Mouse (Mus musculus) cerebellum, adult 8-10 months (tissue): Measurements from ENCODE around the gene Fnbp1l.

Experiments used
- DNase-seq: peaks from one replicate; pipeline ENCODE4 v3.0.0; 2022

Gene Fnbp1l

GRCm38 (mm10) chr3:122603229-122603628 lies 16.3 kb downstream of the Fnbp1l start:
- DNase-seq: no peak

DNA sequence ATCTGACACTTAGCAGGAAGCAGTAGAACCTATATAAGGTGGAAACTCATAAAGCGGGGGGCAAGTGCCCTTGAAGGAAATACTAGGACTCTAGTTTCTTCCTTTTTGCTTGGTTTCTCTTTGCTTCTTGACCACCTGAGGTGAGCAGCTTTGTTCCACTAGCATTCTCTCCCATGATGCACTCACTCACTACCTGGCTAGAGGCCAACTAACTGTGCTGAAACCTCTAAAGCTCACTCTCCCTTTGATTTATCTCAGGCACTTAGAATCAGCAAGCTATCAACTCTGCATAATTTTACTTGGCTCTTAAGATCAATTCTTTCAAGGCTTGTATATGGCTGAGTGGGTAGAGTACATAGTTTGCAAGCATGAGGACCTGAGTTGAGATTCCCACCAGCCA lies 17.1 kb downstream of the Fnbp1l start:
- DNase-seq: no peak

DNA sequence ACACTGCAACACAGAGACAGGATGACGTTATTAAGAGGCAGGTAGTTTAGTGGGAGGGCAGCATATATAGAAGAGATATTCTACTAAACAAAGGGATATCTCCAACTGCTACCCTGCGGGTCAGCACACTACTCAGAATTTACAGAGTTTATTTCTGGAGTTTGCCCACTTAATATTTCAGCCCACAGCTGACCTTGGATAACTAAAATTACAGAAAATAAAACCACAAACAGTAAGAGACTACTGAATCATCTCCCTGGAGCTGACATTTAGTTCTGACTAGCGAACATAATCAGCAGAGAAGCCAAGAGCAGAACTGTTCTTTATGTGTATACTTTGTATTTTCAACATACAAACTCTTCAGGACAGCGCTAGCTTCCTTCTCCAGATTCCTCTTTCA lies 20.2 kb downstream of the Fnbp1l start:
- no peak for DNase-seq

DNA sequence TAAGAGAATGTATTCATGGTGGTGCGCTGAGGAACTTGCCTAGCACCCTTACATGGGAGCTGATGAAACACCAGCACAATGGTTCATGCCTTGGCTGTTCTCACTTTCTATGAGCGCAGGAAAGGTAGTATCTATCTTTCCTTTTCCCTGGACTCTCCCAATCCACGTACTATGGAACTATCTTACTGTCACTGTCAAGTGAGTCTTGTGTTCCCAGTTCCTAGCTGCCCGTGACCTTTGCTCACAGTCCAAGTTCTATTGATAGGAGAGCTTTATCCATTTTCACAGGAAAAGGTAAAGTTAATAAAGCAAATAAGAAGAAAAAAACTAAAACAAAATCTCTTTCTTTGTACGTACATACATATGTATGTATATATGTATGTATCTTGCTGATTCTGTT lies 28.7 kb downstream of the Fnbp1l start:
- no peak for DNase-seq

GRCm38 (mm10) chr3:122590346-122590745 lies 29.2 kb downstream of the Fnbp1l start:
- no peak for DNase-seq

- DNase-seq: no peak
These were observed 32.4 kb downstream of the Fnbp1l start for GRCm38 (mm10) chr3:122586918-122587641.

DNA sequence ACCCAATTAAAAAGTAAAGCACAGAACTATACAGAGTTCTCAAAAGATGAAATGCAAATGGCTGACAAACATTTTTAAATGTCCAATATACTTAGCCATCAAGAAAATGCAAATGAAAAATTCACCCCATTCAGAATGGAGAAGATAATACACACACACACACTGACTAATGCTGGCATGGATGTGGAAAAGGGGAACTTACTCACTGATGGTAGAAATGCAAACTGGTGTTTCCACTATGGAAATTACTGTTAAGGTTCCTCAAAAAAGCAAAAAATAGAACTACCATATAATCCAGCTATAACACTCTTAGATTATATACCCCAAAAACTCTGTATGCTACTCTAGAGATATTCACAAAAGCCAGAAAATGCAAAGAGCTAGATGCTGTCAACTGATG lies 42.2 kb downstream of the Fnbp1l start:
- no peak for DNase-seq

GRCm38 (mm10) chr3:122574921-122575320 lies 44.6 kb downstream of the Fnbp1l start:
- DNase-seq: no peak

DNA sequence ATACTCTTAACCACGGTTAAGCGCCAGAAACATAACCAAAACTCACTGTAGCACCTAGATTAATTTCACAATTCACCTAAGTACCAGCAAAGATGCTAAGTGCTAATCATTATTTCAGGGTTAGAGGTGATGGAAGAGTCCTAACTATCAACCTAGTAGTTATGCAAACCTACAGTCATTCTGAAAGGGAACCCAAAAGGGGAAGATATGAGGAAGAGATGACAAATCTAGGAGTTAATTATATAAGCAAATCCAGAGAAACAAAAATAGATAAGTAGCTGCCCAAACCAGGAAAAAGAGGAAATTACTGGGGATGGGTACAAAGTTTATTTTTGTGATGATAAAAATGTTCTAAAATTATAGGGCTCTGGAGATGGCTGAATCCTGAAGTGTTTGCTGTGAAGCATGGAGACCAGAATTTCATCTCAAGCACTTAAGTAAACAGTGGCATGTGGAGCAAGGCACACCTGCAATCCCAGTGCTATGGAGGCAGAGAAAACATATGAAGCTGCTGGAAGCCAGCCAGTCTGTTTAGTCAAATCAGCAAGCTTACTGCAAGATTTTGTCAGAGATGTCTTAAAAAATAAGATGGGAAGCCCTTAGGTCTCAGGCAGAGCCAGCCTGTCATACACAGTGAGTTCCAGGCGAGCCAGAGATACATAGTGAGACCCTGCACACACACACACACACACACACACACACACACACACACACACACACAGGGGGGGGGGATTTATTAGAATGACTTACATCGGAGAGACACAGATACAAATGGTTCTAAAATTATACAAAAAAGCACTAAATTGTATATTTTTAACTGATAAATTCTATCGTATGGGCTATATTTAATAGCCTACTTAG lies 45.9 kb downstream of the Fnbp1l start:
- no peak for DNase-seq

DNA sequence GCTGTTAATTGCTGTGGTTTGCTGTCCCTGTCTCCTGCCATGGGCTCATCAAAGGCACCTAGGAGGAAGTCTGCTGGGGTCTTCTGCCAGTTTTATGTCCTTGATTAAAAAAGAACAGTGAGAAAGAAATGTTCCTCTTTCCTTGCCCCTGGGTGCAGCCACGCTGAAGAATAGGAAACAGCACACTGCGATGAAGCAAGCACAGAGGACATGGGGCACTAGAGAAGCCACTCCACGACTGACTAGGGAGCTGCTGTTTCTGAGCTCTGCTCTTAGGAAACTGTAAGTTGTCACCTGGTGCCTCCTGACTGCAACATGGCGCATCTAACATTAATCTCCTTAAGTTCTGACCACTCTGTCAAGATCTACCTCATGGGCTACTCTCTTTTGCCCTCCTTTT lies 53.0 kb downstream of the Fnbp1l start:
- no peak for DNase-seq

DNA sequence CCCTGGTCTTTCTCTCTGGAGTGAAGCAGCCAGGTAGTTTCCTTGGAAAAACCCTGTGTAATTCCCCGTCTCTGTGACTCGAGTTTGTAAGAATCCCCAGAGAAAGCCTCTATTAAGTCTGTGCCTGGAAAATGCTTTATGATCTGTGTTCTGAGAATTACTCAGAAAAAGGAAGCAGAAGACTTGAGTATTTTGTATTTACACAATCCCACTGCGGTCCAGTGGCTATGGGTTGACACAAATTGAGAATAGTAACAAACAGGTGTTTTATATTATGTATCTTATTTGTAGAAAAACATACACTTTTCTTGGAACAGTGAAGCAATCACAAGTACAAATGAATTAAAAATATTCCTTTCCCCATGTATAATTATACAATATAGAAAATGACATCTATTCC lies 53.4 kb downstream of the Fnbp1l start:
- no peak for DNase-seq

- no peak for DNase-seq
These were observed 54.2 kb downstream of the Fnbp1l start for GRCm38 (mm10) chr3:122565285-122565684.

DNA sequence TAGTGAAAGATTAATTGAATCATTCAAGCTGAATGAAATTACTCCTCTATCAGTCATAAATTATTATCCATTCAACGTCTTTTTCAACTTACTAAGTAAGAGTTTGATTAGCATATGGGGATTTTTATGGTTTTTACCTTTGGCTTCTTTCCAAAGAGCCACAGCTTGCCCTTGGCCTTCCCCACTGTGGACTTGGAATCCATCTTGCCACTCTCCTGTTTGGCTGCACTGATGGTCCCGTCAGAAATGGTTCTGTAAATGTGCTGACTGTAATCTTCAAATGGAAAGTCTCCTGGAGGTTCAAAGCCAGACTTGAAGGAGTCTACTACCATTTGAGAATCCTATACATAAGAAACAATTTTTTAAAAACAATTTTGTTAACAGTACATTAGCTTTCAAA lies 61.7 kb downstream of the Fnbp1l start:
- no peak for DNase-seq

GRCm38 (mm10) chr3:122551174-122551573 lies 68.3 kb downstream of the Fnbp1l start:
- no peak for DNase-seq

DNA sequence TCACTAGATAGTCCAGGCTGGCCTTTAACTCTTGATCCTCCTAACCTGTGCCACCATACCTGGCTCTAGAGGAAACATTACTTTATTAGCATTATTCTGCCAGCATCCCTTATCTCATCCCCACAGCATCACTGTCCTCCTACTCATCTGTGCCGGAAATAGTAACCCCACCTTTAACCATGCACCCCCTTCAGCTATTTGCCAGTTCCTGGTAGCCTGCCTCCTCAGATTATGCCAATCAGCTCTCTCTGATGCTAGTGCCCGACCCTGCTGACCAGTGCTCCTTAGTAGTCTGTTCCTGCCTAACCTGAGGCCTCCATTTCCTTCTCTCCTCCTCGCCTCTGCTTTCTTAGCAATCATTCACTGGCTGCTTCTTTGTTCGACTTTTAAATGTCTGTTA lies 72.0 kb downstream of the Fnbp1l start:
- no peak for DNase-seq

DNA sequence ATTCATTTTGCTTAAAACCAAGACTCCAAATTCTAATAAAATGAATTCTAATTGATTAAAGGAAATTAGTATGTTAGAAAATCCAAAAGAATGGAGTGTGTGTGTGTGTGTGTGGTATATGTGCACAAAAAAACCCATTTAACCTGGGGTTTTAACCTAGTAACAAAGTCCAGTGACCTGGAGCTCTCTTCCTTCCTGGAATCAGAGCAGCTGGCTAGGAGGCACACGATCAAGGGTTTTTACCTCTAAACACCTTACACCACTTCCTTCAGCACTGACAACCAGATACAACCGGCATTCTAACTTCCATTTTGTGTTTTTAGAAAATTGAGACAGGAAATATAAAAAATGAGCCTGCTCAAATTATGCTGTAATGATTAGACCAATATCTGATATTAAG lies 74.2 kb downstream of the Fnbp1l start:
- DNase-seq: no peak

- DNase-seq: no peak
These were observed 78.6 kb downstream of the Fnbp1l start for GRCm38 (mm10) chr3:122540918-122541317.

DNA sequence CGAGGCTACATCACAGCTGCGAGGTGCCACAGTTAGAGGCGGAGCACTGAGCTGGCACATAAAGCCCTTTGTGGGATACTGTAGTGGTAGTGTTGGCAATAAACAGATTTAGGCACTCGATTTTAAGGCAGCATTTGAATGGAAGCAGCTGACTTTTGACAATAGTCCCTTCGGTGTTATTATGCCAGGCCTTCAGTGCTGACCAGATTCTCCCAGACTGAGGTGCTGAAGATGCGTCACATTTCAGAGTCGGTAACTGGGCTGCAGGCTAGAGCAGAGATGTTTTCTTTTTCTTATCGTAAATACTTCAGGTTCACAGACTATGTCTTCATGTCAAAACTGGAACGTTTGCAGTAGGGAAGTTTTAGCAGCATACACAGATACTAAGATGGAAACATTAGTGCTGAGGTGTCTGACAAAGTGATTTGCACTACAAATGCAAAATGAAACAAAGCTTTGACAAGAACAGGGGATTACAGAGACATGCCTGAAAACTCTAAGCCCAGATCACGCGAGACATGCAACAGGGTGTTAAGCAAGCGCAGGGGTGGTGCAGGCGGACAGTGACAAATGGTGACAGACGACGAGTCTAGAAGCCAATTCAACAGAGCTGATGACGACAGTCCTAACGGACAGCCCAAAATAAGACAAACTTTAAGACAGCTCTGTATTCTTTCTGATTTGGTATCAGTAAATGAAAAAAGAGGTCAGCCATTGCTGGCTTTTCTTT lies 79.4 kb downstream of the Fnbp1l start:
- no peak for DNase-seq

DNA sequence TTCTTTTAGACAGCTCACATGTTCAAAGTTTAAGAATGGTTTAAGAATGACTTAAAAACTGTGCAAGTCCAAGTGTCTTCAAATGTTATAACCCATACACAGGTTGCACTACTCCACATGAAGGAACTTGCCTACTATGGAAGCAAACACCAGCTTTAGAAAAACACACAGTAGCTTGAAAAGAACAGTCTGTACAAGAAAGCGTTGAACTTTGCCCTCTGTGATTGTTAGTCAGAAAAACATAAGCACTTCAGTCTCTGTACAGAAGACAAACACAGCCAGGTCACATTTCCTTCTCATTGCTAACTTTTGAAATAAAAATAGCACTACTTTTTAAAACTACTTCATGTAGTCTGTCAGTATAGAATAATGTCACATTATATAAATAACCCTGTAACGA lies 80.7 kb downstream of the Fnbp1l start:
- no peak for DNase-seq

DNA sequence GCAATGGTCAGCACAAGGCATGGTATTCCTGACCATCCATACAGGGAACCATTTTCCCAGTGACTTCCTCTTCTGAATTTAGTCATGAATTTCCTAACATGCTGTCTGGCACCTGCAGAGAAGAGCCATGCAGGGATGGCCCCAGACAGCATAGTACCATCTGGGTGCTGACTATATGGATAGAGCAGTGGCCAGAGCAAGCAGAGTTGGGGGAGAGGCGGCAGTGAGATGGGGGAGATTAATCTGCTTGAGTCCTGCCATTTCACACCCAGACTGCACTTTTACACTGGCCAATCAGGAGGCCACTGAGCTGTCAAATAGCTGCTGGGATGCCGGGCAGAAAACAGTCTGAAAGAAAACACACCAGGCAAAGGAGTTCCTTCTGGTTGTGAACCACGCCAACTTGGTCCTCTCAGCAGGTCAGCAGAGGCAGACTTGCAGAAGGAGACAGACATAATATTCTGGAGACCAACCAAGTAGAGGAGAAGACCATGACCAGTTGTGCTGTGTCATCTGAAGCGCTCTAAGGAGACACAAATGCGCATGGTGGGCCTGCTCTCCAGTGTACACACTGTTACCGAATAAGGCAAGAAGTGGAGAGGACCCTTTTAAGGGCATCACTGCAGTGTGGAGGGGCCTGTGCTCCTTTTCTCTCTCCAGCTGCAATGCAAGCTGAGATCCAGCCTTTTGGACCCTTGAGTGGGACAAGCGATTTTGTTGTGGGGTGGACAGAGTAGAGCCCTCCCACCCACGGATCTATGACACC lies 83.4 kb downstream of the Fnbp1l start:
- no peak for DNase-seq

DNA sequence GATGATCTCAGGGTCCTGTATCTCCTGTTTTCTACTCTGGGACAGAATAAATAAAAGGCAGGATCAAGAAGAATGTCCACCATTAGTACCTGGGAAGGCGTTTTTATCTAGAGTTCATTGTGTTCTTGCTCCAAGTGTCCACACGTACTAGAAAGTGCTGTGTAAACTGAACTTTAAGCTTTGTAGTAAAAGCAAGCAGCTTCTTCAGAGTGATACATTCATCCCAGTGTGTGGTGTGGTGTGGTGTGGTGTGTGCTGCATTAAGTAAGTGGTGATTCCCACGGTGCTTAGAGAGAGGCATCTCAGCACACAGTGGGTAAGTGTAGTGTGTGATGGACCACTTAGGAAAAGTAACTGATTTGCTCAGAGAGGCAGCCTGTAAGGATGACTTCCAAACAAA lies 91.0 kb downstream of the Fnbp1l start:
- no peak for DNase-seq

GRCm38 (mm10) chr3:122521294-122521693 lies 98.2 kb downstream of the Fnbp1l start:
- DNase-seq: no peak

- no peak for DNase-seq
These were observed 98.6 kb downstream of the Fnbp1l start for GRCm38 (mm10) chr3:122520875-122521274.
